Mouse (Mus musculus) limb, embryonic 14.5 days (tissue): ENCODE measurements around the gene Flnb. TPM values are rescaled to one million over a fixed set of nuclear protein-coding genes. Genes with fewer than 3 reads are reported as not detected.

ENCODE experiments used
- ATAC-seq: fragments of 200-750 bp; cut with Nextera tagmentation; 2 replicates; pipeline ENCODE4 v1.8.0; 2017; ENCODE audit warnings: low read depth, moderate number of reproducible peaks, moderate TSS enrichment; ENCODE audit not compliant: low FRiP score
- DNase-seq: peaks from one replicate; pipeline ENCODE4 v3.0.0-alpha.2; 2015; ENCODE audit warnings: low spot score
- H3K27ac ChIP-seq: fragments of 300-500 bp; sonication (generic); replicated peaks from 2 replicates; pipeline ENCODE4 v1.5.1; 2014; ENCODE audit warnings: low read depth, mild to moderate bottlenecking, low read length, moderate library complexity, mixed read lengths
- H3K27me3 ChIP-seq: fragments of 300-500 bp; sonication (generic); 2 replicates; pipeline ENCODE4 v1.6.1; 2014; ENCODE audit warnings: low read length, mixed read lengths; ENCODE audit not compliant: control insufficient read depth, insufficient read depth
- H3K36me3 ChIP-seq: fragments of 300-500 bp; sonication (generic); 2 replicates; pipeline ENCODE4 v1.6.1; 2014; ENCODE audit warnings: mild to moderate bottlenecking, low read length, moderate library complexity, mixed read lengths; ENCODE audit not compliant: control insufficient read depth, insufficient read depth
- H3K4me1 ChIP-seq: fragments of 300-500 bp; sonication (generic); 2 replicates; pipeline ENCODE4 v1.6.1; 2014; ENCODE audit warnings: antibody characterized with exemption, low read length, mixed read lengths; ENCODE audit not compliant: control insufficient read depth, insufficient read depth
- H3K4me2 ChIP-seq: fragments of 300-500 bp; sonication (generic); replicated peaks from 2 replicates; pipeline ENCODE4 v1.6.1; 2014; ENCODE audit warnings: low read depth, mild to moderate bottlenecking, low read length, moderate library complexity; ENCODE audit not compliant: severe bottlenecking
- H3K4me3 ChIP-seq: fragments of 300-500 bp; sonication (generic); replicated peaks from 2 replicates; pipeline ENCODE4 v1.5.1; 2014; ENCODE audit warnings: low read length
- H3K9ac ChIP-seq: fragments of 300-500 bp; sonication (generic); 2 replicates; pipeline ENCODE4 v1.6.1; 2014; ENCODE audit warnings: mild to moderate bottlenecking, low read depth, low read length, moderate library complexity; ENCODE audit not compliant: severe bottlenecking
- H3K9me3 ChIP-seq: fragments of 300-500 bp; sonication (generic); 2 replicates; pipeline ENCODE4 v1.6.1; 2016; ENCODE audit warnings: low read length; ENCODE audit not compliant: control insufficient read depth
- POLR2A ChIP-seq: fragments of 200-500 bp; IDR thresholded peaks from 2 replicates; pipeline ENCODE4 v1.8.0; 2012; ENCODE audit warnings: inconsistent platforms, mild to moderate bottlenecking, moderate library complexity, borderline replicate concordance; ENCODE audit not compliant: insufficient read depth, insufficient read length; ENCODE audit errors: extremely low read depth
- WGBS: fragments of 180-500 bp; shearing (Covaris S2); extraction: QIAGEN DNeasy Blood & Tissue Kit; methylation state at CpG from one replicate; pipeline ENCODE4 v1.1.7; 2014; 5-methylcytosine and 5-hydroxymethylcytosine counted together
- polyA plus RNA-seq, 2 experiments: library from polyadenylated mRNA; depleted of rRNA in 1 of 2; stranded (reverse) in 1 of 2; unstranded in 1 of 2; fragments of >200 nt; fragmentation: Nextera tagmentation in 1 of 2; extraction: Ambion mirVana in 1 of 2; gene quantifications; 2 replicates each; pipeline versions ENCODE4 v1.2.1 to v1.2.3; 2012 to 2014

The Flnb gene
- polyA plus RNA-seq, 2 experiments = 39.4 to 58.7 TPM

- Histone ChIP-seq H3K4me3 (no peak overlapping the region), H3K4me2 (no peak overlapping the region), H3K27me3 (peaks cover 38% of the 10 kb centered on the region), H3K9ac (no peak overlapping the region), H3K9me3 (no peaks in the 10 kb centered on the region), H3K4me1 (peaks cover 11% of the 10 kb centered on the region), H3K27ac (no peak overlapping the region), H3K36me3 (no peaks in the 10 kb centered on the region)
- no peak for ATAC-seq
- TF ChIP-seq POLR2A = no peak
- WGBS = 65% methylated on average over 3 of the region's 3 CpGs
- no peak for DNase-seq
Measured at GRCm38 (mm10) chr14:7999030-7999429, 181.3 kb downstream of the Flnb start.

DNA sequence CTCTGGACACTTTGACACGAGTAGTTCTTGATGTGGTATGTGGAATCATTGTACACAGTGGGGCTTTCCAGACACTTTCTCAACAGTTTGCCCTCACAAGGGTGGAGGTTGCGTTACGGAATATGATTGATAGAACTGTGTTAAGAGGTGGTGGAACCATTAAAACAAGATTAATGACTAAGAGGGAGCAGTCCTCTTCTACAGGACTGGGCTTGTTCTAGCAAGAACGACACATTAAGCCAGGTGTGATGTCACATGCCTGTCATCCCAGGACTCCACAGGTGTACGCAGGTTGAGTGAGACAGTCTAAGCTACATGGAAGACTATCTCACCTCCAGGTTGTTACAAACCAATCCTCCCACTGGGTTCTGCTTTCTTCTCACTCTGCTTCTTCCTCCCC lies 181.7 kb downstream of the Flnb start:
- Histone ChIP-seq H3K9ac (no peak overlapping the region), H3K4me2 (no peak overlapping the region), H3K4me1 (peaks cover 14% of the 10 kb centered on the region), H3K36me3 (no peaks in the 10 kb centered on the region), H3K27ac (no peak overlapping the region), H3K9me3 (no peaks in the 10 kb centered on the region), H3K4me3 (no peak overlapping the region), H3K27me3 (peaks cover 39% of the 10 kb centered on the region)
- no peak for DNase-seq
- no peak for ATAC-seq
- whole genome bisulfite sequencing = 64% methylated on average over 5 of the region's 5 CpGs
- TF ChIP-seq POLR2A = no peak

GRCm38 (mm10) chr14:8000247-8000646 lies 182.5 kb downstream of the Flnb start:
- TF ChIP-seq POLR2A = no peak

More at GRCm38 (mm10) chr14:8000247-8000646, 182.5 kb downstream of the Flnb start:
- Histone ChIP-seq H3K9me3 (no peaks in the 10 kb centered on the region), H3K36me3 (no peaks in the 10 kb centered on the region), H3K9ac (no peak overlapping the region), H3K27ac (no peak overlapping the region), H3K27me3 (peaks cover 39% of the 10 kb centered on the region), H3K4me2 (no peak overlapping the region), H3K4me3 (no peak overlapping the region), H3K4me1 (peaks cover 14% of the 10 kb centered on the region)
- DNase-seq (no peak), ATAC-seq (no peak)
- WGBS = 85% methylated on average over 5 of the region's 5 CpGs

Other genes with a start within 250 kb of the Flnb start
- 0.60 and 0.78 TPM in 2 replicates for gene Gm3558, start 249.4 kb upstream of the Flnb start, polyA plus RNA-seq (2012; rRNA removed)
- 0.41 and 0.96 TPM in 2 replicates for gene Gm3558, start 249.4 kb upstream of the Flnb start, polyA plus RNA-seq (2014; fragmentation: Nextera tagmentation; extraction: Ambion mirVana)
- not detected in 2 replicates for gene Gm10338, start 222.4 kb upstream of the Flnb start, polyA plus RNA-seq (2012; rRNA removed)
- gene Gm10338, start 222.4 kb upstream of the Flnb start, polyA plus RNA-seq (2014; fragmentation: Nextera tagmentation; extraction: Ambion mirVana) = not detected in 2 replicates
- not detected in 2 replicates for gene Gm10128, start 174.0 kb upstream of the Flnb start, polyA plus RNA-seq (2012; rRNA removed)
- gene Gm10128, start 174.0 kb upstream of the Flnb start, polyA plus RNA-seq (2014; fragmentation: Nextera tagmentation; extraction: Ambion mirVana) = not detected in 2 replicates
- not detected in 2 replicates for gene Gm26661, start 26.4 kb upstream of the Flnb start, polyA plus RNA-seq (2012; rRNA removed)
- not detected in 2 replicates for gene Gm26661, start 26.4 kb upstream of the Flnb start, polyA plus RNA-seq (2014; fragmentation: Nextera tagmentation; extraction: Ambion mirVana)
- gene Gm45521, start 139.3 kb downstream of the Flnb start, polyA plus RNA-seq (2012; rRNA removed) = not detected in 2 replicates
- not detected in 2 replicates for gene Gm45521, start 139.3 kb downstream of the Flnb start, polyA plus RNA-seq (2014; fragmentation: Nextera tagmentation; extraction: Ambion mirVana)
- gene Dnase1l3, start 176.6 kb downstream of the Flnb start, polyA plus RNA-seq (2012; rRNA removed) = 0.11 and 0.13 TPM in 2 replicates
- 0.36 and 0.92 TPM in 2 replicates for gene Dnase1l3, start 176.6 kb downstream of the Flnb start, polyA plus RNA-seq (2014; fragmentation: Nextera tagmentation; extraction: Ambion mirVana)
- gene Abhd6, start 184.9 kb downstream of the Flnb start, polyA plus RNA-seq (2012; rRNA removed) = 11.2 and 11.6 TPM in 2 replicates
- gene Abhd6, start 184.9 kb downstream of the Flnb start, polyA plus RNA-seq (2014; fragmentation: Nextera tagmentation; extraction: Ambion mirVana) = 19.6 and 21.8 TPM in 2 replicates